Mouse (Mus musculus) heart, embryonic 16.5 days (tissue): ENCODE measurements around the gene Pik3r4. TPM values are rescaled to one million over a fixed set of nuclear protein-coding genes. Genes with fewer than 3 reads are reported as not detected.

Experiments
- ATAC-seq: fragments of 200-750 bp; cut with Nextera tagmentation; replicated peaks from 2 replicates; pipeline ENCODE4 v1.8.0; 2017; ENCODE audit warnings: moderate number of reproducible peaks; ENCODE audit not compliant: insufficient read depth, low FRiP score; ENCODE audit errors: extremely low read depth
- H3K27ac ChIP-seq: fragments of 300-500 bp; sonication (generic); 2 replicates; pipeline ENCODE4 v1.5.1; 2014; ENCODE audit warnings: mild to moderate bottlenecking, low read length, control low read depth, moderate library complexity
- H3K27me3 ChIP-seq: fragments of 300-500 bp; sonication (generic); 2 replicates; pipeline ENCODE4 v1.6.1; 2014; ENCODE audit warnings: low read length, mixed read lengths; ENCODE audit not compliant: control insufficient read depth, insufficient read depth
- H3K36me3 ChIP-seq: fragments of 300-500 bp; sonication (generic); 2 replicates; pipeline ENCODE4 v1.6.1; 2014; ENCODE audit not compliant: control insufficient read depth, insufficient read depth
- H3K4me1 ChIP-seq: fragments of 300-500 bp; sonication (generic); 2 replicates; pipeline ENCODE4 v1.6.1; 2014; ENCODE audit warnings: low read length, mixed read lengths; ENCODE audit not compliant: control insufficient read depth, insufficient read depth
- H3K4me2 ChIP-seq: fragments of 300-500 bp; sonication (generic); 2 replicates; pipeline ENCODE4 v1.6.1; 2014; ENCODE audit warnings: low read depth, mild to moderate bottlenecking, control low read depth, low read length
- H3K4me3 ChIP-seq: fragments of 300-500 bp; sonication (generic); 2 replicates; pipeline ENCODE4 v1.5.1; 2014; ENCODE audit warnings: mild to moderate bottlenecking, control low read depth, low read length
- H3K9ac ChIP-seq: fragments of 300-500 bp; sonication (generic); 2 replicates; pipeline ENCODE4 v1.6.1; 2014; ENCODE audit warnings: low read length, control low read depth
- H3K9me3 ChIP-seq: fragments of 300-500 bp; sonication (generic); replicated peaks from 2 replicates; pipeline ENCODE4 v1.6.1; 2016; ENCODE audit warnings: low read length; ENCODE audit not compliant: control insufficient read depth
- WGBS: fragments of 180-500 bp; shearing (Covaris S2); extraction: QIAGEN DNeasy Blood & Tissue Kit; methylation state at CpG from one replicate; pipeline ENCODE4 v1.1.7; 2014; 5-methylcytosine and 5-hydroxymethylcytosine counted together
- polyA plus RNA-seq: library from polyadenylated mRNA; unstranded; fragments of >200 nt; fragmentation: Nextera tagmentation; extraction: Ambion mirVana; gene quantifications from 2 replicates; pipeline ENCODE4 v1.2.1, GENCODE M21; 2015

Pik3r4 gene
- polyA plus RNA-seq, 1 experiment from 2014 or later = 13.9 TPM

- Histone ChIP-seq H3K9me3 (no peaks in the 10 kb centered on the region), H3K4me3 (no peak overlapping the region), H3K27me3 (no peaks in the 10 kb centered on the region), H3K36me3 (peaks cover 11% of the 10 kb centered on the region), H3K27ac (no peak overlapping the region), H3K9ac (no peak overlapping the region), H3K4me2 (no peak overlapping the region), H3K4me1 (peaks cover 12% of the 10 kb centered on the region)
- WGBS = 92% methylated on average over 14 of the region's 14 CpGs
- ATAC-seq = no peak
These were observed 49.7 kb downstream of the Pik3r4 start for GRCm38 (mm10) chr9:105692472-105692871.

GRCm38 (mm10) chr9:105693056-105693455, 50.3 kb downstream of the Pik3r4 start:
- H3K27ac ChIP-seq = no peak overlapping the region
- H3K36me3 ChIP-seq = peaks cover 5% of the 10 kb centered on the region
- H3K9ac ChIP-seq = no peak overlapping the region
- H3K9me3 ChIP-seq = no peaks in the 10 kb centered on the region
- H3K4me1 ChIP-seq = peaks cover 15% of the 10 kb centered on the region
- no peaks in the 10 kb centered on the region for H3K27me3 ChIP-seq
- no peak overlapping the region for H3K4me2 ChIP-seq
- 59% methylated on average over 9 of the region's 9 CpGs for WGBS
- H3K4me3 ChIP-seq = no peak overlapping the region
- no peak for ATAC-seq

GRCm38 (mm10) chr9:105693854-105694253, 51.1 kb downstream of the Pik3r4 start:
- ATAC-seq = no peak
- 3% methylated on average over 5 of the region's 5 CpGs for WGBS
- Histone ChIP-seq H3K27me3 (no peaks in the 10 kb centered on the region), H3K4me1 (peaks cover 23% of the 10 kb centered on the region), H3K4me2 (no peak overlapping the region), H3K9ac (no peak overlapping the region), H3K4me3 (no peak overlapping the region), H3K27ac (no peak overlapping the region), H3K9me3 (no peaks in the 10 kb centered on the region), H3K36me3 (no peaks in the 10 kb centered on the region)

GRCm38 (mm10) chr9:105696818-105697564, 54.2 kb downstream of the Pik3r4 start:
- H3K9me3 ChIP-seq = no peaks in the 10 kb centered on the region
- peak overlapping the region; percentile 79 for H3K27ac ChIP-seq
- peaks cover 34% of the 10 kb centered on the region for H3K4me1 ChIP-seq
- H3K4me2 ChIP-seq = no peak overlapping the region
- WGBS = 61% methylated on average over 7 of the region's 7 CpGs
- no peaks in the 10 kb centered on the region for H3K27me3 ChIP-seq
- H3K36me3 ChIP-seq = no peaks in the 10 kb centered on the region
- ATAC-seq = peak; percentile 39; the same call in 1 of the 2 replicates
- H3K9ac ChIP-seq = no peak overlapping the region
- no peak overlapping the region for H3K4me3 ChIP-seq

- Histone ChIP-seq H3K27ac (peak overlapping the region; percentile 79), H3K27me3 (no peaks in the 10 kb centered on the region), H3K36me3 (no peaks in the 10 kb centered on the region), H3K4me1 (peaks cover 34% of the 10 kb centered on the region), H3K9me3 (no peaks in the 10 kb centered on the region), H3K9ac (no peak overlapping the region; the same call in 1 of the 2 replicates), H3K4me2 (peak overlapping the region; percentile 27), H3K4me3 (no peak overlapping the region; the same call in 1 of the 2 replicates)
- ATAC-seq = peak; percentile 74
- WGBS = 13% methylated on average over 9 of the region's 9 CpGs
These were observed 55.1 kb downstream of the Pik3r4 start for GRCm38 (mm10) chr9:105697764-105698396.

GRCm38 (mm10) chr9:105700702-105701101, 57.9 kb downstream of the Pik3r4 start:
- Histone ChIP-seq H3K9ac (no peak overlapping the region), H3K27ac (no peak overlapping the region), H3K4me1 (peaks cover 34% of the 10 kb centered on the region), H3K4me3 (no peak overlapping the region), H3K27me3 (no peaks in the 10 kb centered on the region), H3K36me3 (0 out of 2 replicates have a peak, but pooled peaks cover 2% of the 10 kb centered on the region), H3K4me2 (no peak overlapping the region), H3K9me3 (0 out of 2 replicates have a peak, but pooled peaks cover 3% of the 10 kb centered on the region)
- WGBS = 77% methylated on average over 6 of the region's 6 CpGs
- no peak for ATAC-seq

GRCm38 (mm10) chr9:105701966-105702365, 59.2 kb downstream of the Pik3r4 start:
- Histone ChIP-seq H3K27ac (no peak overlapping the region), H3K4me2 (no peak overlapping the region), H3K27me3 (no peaks in the 10 kb centered on the region), H3K36me3 (0 out of 2 replicates have a peak, but pooled peaks cover 2% of the 10 kb centered on the region), H3K9ac (no peak overlapping the region), H3K9me3 (0 out of 2 replicates have a peak, but pooled peaks cover 3% of the 10 kb centered on the region), H3K4me3 (no peak overlapping the region), H3K4me1 (peaks cover 27% of the 10 kb centered on the region)
- no peak for ATAC-seq
- WGBS = 80% methylated on average over 9 of the region's 9 CpGs

GRCm38 (mm10) chr9:105704226-105704932, 61.6 kb downstream of the Pik3r4 start:
- H3K9ac ChIP-seq = no peak overlapping the region
- H3K4me2 ChIP-seq = no peak overlapping the region
- H3K4me1 ChIP-seq = peaks cover 6% of the 10 kb centered on the region; the same call in 1 of the 2 replicates
- no peak overlapping the region for H3K27ac ChIP-seq
- no peak for ATAC-seq
- no peaks in the 10 kb centered on the region for H3K27me3 ChIP-seq
- H3K4me3 ChIP-seq = no peak overlapping the region
- H3K9me3 ChIP-seq = 0 out of 2 replicates have a peak, but pooled peaks cover 3% of the 10 kb centered on the region
- H3K36me3 ChIP-seq = 0 out of 2 replicates have a peak, but pooled peaks cover 2% of the 10 kb centered on the region
- 81% methylated on average over 16 of the region's 16 CpGs for WGBS
